Mouse (Mus musculus) CH12.LX (cell line): ENCODE data around the gene Smim26. TPM values are rescaled to one million over a fixed set of nuclear protein-coding genes. Genes with fewer than 3 reads are reported as not detected.
A peak's percentile ranks its signal among the peaks of the same experiment; 100 is the strongest.

ENCODE experiments used
- DNase-seq: peaks from one replicate; pipeline ENCODE4 v3.0.0-alpha.2; 2013; ENCODE audit errors: extremely low read depth
- H3K27ac ChIP-seq: 2 replicates; pipeline ENCODE4 v1.5.1; 2012; ENCODE audit warnings: low read depth, mild to moderate bottlenecking, control low read depth, moderate library complexity; ENCODE audit not compliant: insufficient read depth
- H3K27me3 ChIP-seq: replicated peaks from 2 replicates; pipeline ENCODE3; 2012; ENCODE audit warnings: inconsistent platforms
- H3K36me3 ChIP-seq, 2 experiments: replicated peaks in 1 of 2; 2 replicates each; pipeline versions ENCODE3 to v1.6.1; 2012; ENCODE audit warnings: inconsistent platforms in 1 of 2, low read length in 1 of 2, mild to moderate bottlenecking in 1 of 2, mixed read lengths in 1 of 2, moderate library complexity in 1 of 2; ENCODE audit not compliant: control insufficient read depth in 1 of 2, insufficient read depth in 1 of 2
- H3K4me1 ChIP-seq, 2 experiments: 2 replicates each; pipeline ENCODE4 v1.6.1; 2012; ENCODE audit warnings: inconsistent platforms in 1 of 2, moderate library complexity in 1 of 2; ENCODE audit not compliant: insufficient read depth in 2 of 2, control insufficient read depth in 1 of 2
- H3K4me2 ChIP-seq: 2 replicates; pipeline ENCODE4 v1.6.1; 2012; ENCODE audit warnings: low read depth, mild to moderate bottlenecking, control low read depth; ENCODE audit not compliant: poor library complexity, insufficient read depth, severe bottlenecking
- H3K4me3 ChIP-seq, 3 experiments: fragments of 150-350 bp in 1 of 3; sonication (generic) in 1 of 3; replicated peaks in 1 of 3; 2 replicates each; pipeline versions ENCODE3 to v1.5.1; 2011 to 2012; ENCODE audit warnings: low read depth in 2 of 3, low read length in 2 of 3, mild to moderate bottlenecking in 2 of 3, moderate library complexity in 2 of 3, control low read depth in 1 of 3, improper control_type of control experiment in 1 of 3, inconsistent platforms in 1 of 3, mixed read lengths in 1 of 3; ENCODE audit not compliant: poor library complexity in 1 of 3
- H3K79me2 ChIP-seq: replicated peaks from 2 replicates; pipeline ENCODE4 v1.6.1; 2012; ENCODE audit warnings: mild to moderate bottlenecking, moderate library complexity; ENCODE audit not compliant: control insufficient read depth, poor library complexity, insufficient read depth, severe bottlenecking; ENCODE audit errors: extremely low read depth
- H3K9ac ChIP-seq: 2 replicates; pipeline ENCODE4 v1.6.1; 2012; ENCODE audit warnings: low read depth, mild to moderate bottlenecking, control low read depth, moderate library complexity; ENCODE audit not compliant: insufficient read depth
- H3K9me3 ChIP-seq: replicated peaks from 2 replicates; pipeline ENCODE3; 2012; ENCODE audit warnings: low read length, inconsistent platforms, mixed read lengths
- BHLHE40 ChIP-seq: IDR thresholded peaks from 2 replicates; pipeline ENCODE4 v1.6.1; 2011; ENCODE audit warnings: mild to moderate bottlenecking, low read depth, low read length, improper control_type of control experiment
- CHD2 ChIP-seq: IDR thresholded peaks from 2 replicates; pipeline ENCODE4 v1.6.1; 2011; ENCODE audit warnings: low read length, improper control_type of control experiment
- CTCF ChIP-seq, 2 experiments: IDR thresholded peaks in 1 of 2; conservative IDR thresholded peaks in 1 of 2; 2 replicates each; pipeline ENCODE4 v1.5.1; 2011 to 2012; ENCODE audit warnings: low read depth in 2 of 2, low read length in 2 of 2, improper control_type of control experiment in 1 of 2, inconsistent platforms in 1 of 2, mild to moderate bottlenecking in 1 of 2, moderate library complexity in 1 of 2
- E2F4 ChIP-seq: IDR thresholded peaks from 2 replicates; pipeline ENCODE4 v1.6.1; 2011; ENCODE audit warnings: low read depth, low read length, improper control_type of control experiment; ENCODE audit not compliant: insufficient replicate concordance
- ELF1 ChIP-seq: IDR thresholded peaks from 2 replicates; pipeline ENCODE4 v1.6.1; 2014; ENCODE audit warnings: low read depth, mild to moderate bottlenecking, inconsistent platforms, low read length, improper control_type of control experiment
- GABPA ChIP-seq: IDR thresholded peaks from 2 replicates; pipeline ENCODE4 v1.6.1; 2012; ENCODE audit warnings: low read depth, low read length, improper control_type of control experiment, inconsistent platforms; ENCODE audit not compliant: insufficient replicate concordance
- HCFC1 ChIP-seq: IDR thresholded peaks from 2 replicates; pipeline ENCODE4 v1.6.1; 2012; ENCODE audit warnings: low read depth, mild to moderate bottlenecking, inconsistent platforms, low read length, improper control_type of control experiment
- IRF4 ChIP-seq: IDR thresholded peaks from 2 replicates; pipeline ENCODE4 v1.6.1; 2014; ENCODE audit warnings: low read depth, mild to moderate bottlenecking, inconsistent platforms, low read length, improper control_type of control experiment
- JUND ChIP-seq: conservative IDR thresholded peaks from 2 replicates; pipeline ENCODE4 v1.6.1; 2011; ENCODE audit warnings: low read depth, low read length, improper control_type of control experiment
- KAT2A ChIP-seq: IDR thresholded peaks from 2 replicates; pipeline ENCODE4 v1.6.1; 2012; ENCODE audit warnings: low read length, improper control_type of control experiment, inconsistent platforms; ENCODE audit not compliant: insufficient replicate concordance
- MAFK ChIP-seq: IDR thresholded peaks from 2 replicates; pipeline ENCODE4 v1.6.1; 2011; ENCODE audit warnings: low read length, improper control_type of control experiment; ENCODE audit not compliant: insufficient replicate concordance
- MAX ChIP-seq: IDR thresholded peaks from 2 replicates; pipeline ENCODE4 v1.6.1; 2011; ENCODE audit warnings: low read length, improper control_type of control experiment
- MAZ ChIP-seq: IDR thresholded peaks from 2 replicates; pipeline ENCODE4 v1.6.1; 2012; ENCODE audit warnings: low read depth, mild to moderate bottlenecking, inconsistent platforms, low read length, improper control_type of control experiment, moderate library complexity
- MEF2A ChIP-seq: IDR thresholded peaks from 2 replicates; pipeline ENCODE4 v1.6.1; 2014; ENCODE audit warnings: low read depth, mild to moderate bottlenecking, inconsistent platforms, low read length, improper control_type of control experiment, borderline replicate concordance
- MXI1 ChIP-seq: IDR thresholded peaks from 2 replicates; pipeline ENCODE4 v1.6.1; 2011; ENCODE audit warnings: mild to moderate bottlenecking, low read depth, low read length, improper control_type of control experiment
- MYC ChIP-seq: IDR thresholded peaks from 2 replicates; pipeline ENCODE4 v1.6.1; 2011; ENCODE audit warnings: low read depth, mild to moderate bottlenecking, improper control_type of control experiment, low read length
- NELFE ChIP-seq: IDR thresholded peaks from 2 replicates; pipeline ENCODE4 v1.6.1; 2011; ENCODE audit warnings: low read depth, low read length, improper control_type of control experiment
- NRF1 ChIP-seq: IDR thresholded peaks from 2 replicates; pipeline ENCODE4 v1.6.1; 2014; ENCODE audit warnings: low read depth, mild to moderate bottlenecking, inconsistent platforms, low read length, improper control_type of control experiment, moderate library complexity
- PAX5 ChIP-seq: IDR thresholded peaks from 2 replicates; pipeline ENCODE4 v1.6.1; 2012; ENCODE audit warnings: low read length, inconsistent platforms, mixed read lengths
- POLR2A ChIP-seq: IDR thresholded peaks from 2 replicates; pipeline ENCODE4 v1.6.1; 2011; ENCODE audit warnings: low read depth, mild to moderate bottlenecking, improper control_type of control experiment, low read length
- POLR2AphosphoS2 ChIP-seq: IDR thresholded peaks from 2 replicates; pipeline ENCODE4 v1.6.1; 2011; ENCODE audit warnings: low read depth, low read length, improper control_type of control experiment
- RAD21 ChIP-seq: IDR thresholded peaks from 2 replicates; pipeline ENCODE4 v1.6.1; 2011; ENCODE audit warnings: low read depth, mild to moderate bottlenecking, low read length, improper control_type of control experiment, moderate library complexity
- RCOR1 ChIP-seq: conservative IDR thresholded peaks from 2 replicates; pipeline ENCODE4 v1.6.1; 2012; ENCODE audit warnings: low read depth, mild to moderate bottlenecking, inconsistent platforms, low read length, improper control_type of control experiment
- SIN3A ChIP-seq: IDR thresholded peaks from 2 replicates; pipeline ENCODE4 v1.6.1; 2012; ENCODE audit warnings: low read length, improper control_type of control experiment, inconsistent platforms
- SMC3 ChIP-seq: IDR thresholded peaks from 2 replicates; pipeline ENCODE4 v1.6.1; 2011; ENCODE audit warnings: low read depth, low read length, improper control_type of control experiment
- TBP ChIP-seq: conservative IDR thresholded peaks from 2 replicates; pipeline ENCODE4 v1.6.1; 2011; ENCODE audit warnings: low read depth, low read length, improper control_type of control experiment
- TCF12 ChIP-seq: IDR thresholded peaks from 2 replicates; pipeline ENCODE4 v1.6.1; 2014; ENCODE audit warnings: low read depth, mild to moderate bottlenecking, inconsistent platforms, low read length, improper control_type of control experiment
- UBTF ChIP-seq: IDR thresholded peaks from 2 replicates; pipeline ENCODE4 v1.6.1; 2012; ENCODE audit warnings: low read depth, mild to moderate bottlenecking, inconsistent platforms, low read length, improper control_type of control experiment, moderate library complexity
- ZMIZ1 ChIP-seq: IDR thresholded peaks from 2 replicates; pipeline ENCODE4 v1.6.1; 2012; ENCODE audit warnings: low read depth, mild to moderate bottlenecking, inconsistent platforms, low read length, improper control_type of control experiment
- dilution Hi-C: fragments of 300-500 bp; cut with MboI; formaldehyde crosslinking; loops from 2 replicates; pipeline ENCODE4 v1.14.3; 2020; ENCODE audit warnings: low sequenced_read_pairs; ENCODE audit not compliant: extremely low pct_unique_long_range_greater_than_20kb, extremely low pct_ligation_motif_present
- in situ Hi-C: fragments of 300-500 bp; cut with MboI; formaldehyde crosslinking; loops from 3 replicates; pipeline ENCODE4 v1.14.3; 2019; ENCODE audit warnings: low sequenced_read_pairs, low pct_ligation_motif_present, low pct_unique_long_range_greater_than_20kb, mixed read lengths
- polyA plus RNA-seq: library from polyadenylated mRNA; unstranded; fragments of >175 nt; gene quantifications from 2 replicates; pipeline ENCODE4 v1.2.1, GENCODE M21; 2012; ENCODE audit warnings: low read depth; ENCODE audit not compliant: insufficient read length
- total RNA-seq, 2 experiments: library from RNA; depleted of rRNA; stranded (reverse); fragments of 300-350 nt in 1 of 2; fragments of >200 nt in 1 of 2; gene quantifications; 2 replicates each; pipeline ENCODE4 v1.2.3; 2012 to 2014

Smim26 gene
- total and polyA plus RNA-seq, 3 experiments = 34.7 to 59.7 (median 35.0) TPM

GRCm38 (mm10) chr2:144555820-144556552 lies 37.9 kb upstream of the Smim26 start, which contains the start of gene Sec23b:
TSS of gene Sec23b (plus strand) at chr2:144556229.
- Histone ChIP-seq H3K9me3 (no peaks in the 10 kb centered on the region), H3K27ac (peak within 1 kb of the TSS; percentile 75), H3K4me1 (peaks cover 8 to 28% of the 10 kb centered on the region in 2 experiments; a peak in 3 of 4 replicates), H3K36me3 (peaks cover 9 to 23% of the 10 kb centered on the region in 2 experiments), H3K79me2 (peaks cover 28% of the 10 kb centered on the region), H3K27me3 (no peaks in the 10 kb centered on the region), H3K4me3 (peak within 1 kb of the TSS; percentile 69 to 88 (median 75)), H3K9ac (peak within 1 kb of the TSS; percentile 53), H3K4me2 (peak within 1 kb of the TSS; percentile 100)
- in situ Hi-C loops (no loop called here), dilution Hi-C loops (no loop called here)
- DNase-seq = peak; percentile 96
- TF ChIP-seq NRF1 = peak; percentile 63
- peak; percentile 77 for TF ChIP-seq IRF4
- TF ChIP-seq TBP = no peak; the same call in 1 of the 2 replicates
- TF ChIP-seq TCF12 = peak; percentile 83
- TF ChIP-seq MYC = peak; percentile 67; the same call in 1 of the 2 replicates
- TF ChIP-seq CTCF (conservative IDR thresholded peaks at IDR 0.05 in 1 of 2, IDR thresholded peaks at IDR 0.05 in 1 of 2; ENCODE audit: low read depth in 2 of 2, low read length in 2 of 2) = no peak
- no peak for TF ChIP-seq RAD21
- TF ChIP-seq KAT2A = peak; percentile 82; the same call in 1 of the 2 replicates
- TF ChIP-seq UBTF = no peak; the same call in 1 of the 2 replicates
- no peak for TF ChIP-seq RCOR1
- TF ChIP-seq CHD2 = peak; percentile 80
- TF ChIP-seq MXI1 = peak; percentile 69
- no peak for TF ChIP-seq MAX
- peak; percentile 51; the same call in 1 of the 2 replicates for TF ChIP-seq ELF1
- TF ChIP-seq HCFC1 = peak; percentile 90
- TF ChIP-seq JUND = no peak; the same call in 1 of the 2 replicates
- TF ChIP-seq ZMIZ1 = peak; percentile 81; the same call in 1 of the 2 replicates
- 0 out of 2 replicates have a peak, but pooled peaks have one; percentile 14 for TF ChIP-seq BHLHE40
- TF ChIP-seq POLR2A = peak; percentile 86
- no peak; the same call in 1 of the 2 replicates for TF ChIP-seq MAFK
- TF ChIP-seq NELFE = peak; percentile 89
- no peak for TF ChIP-seq MEF2A
- TF ChIP-seq MAZ = no peak
- no peak for TF ChIP-seq SMC3
- no peak for TF ChIP-seq PAX5
- peak; percentile 76; the same call in 1 of the 2 replicates for TF ChIP-seq E2F4
- no peak for TF ChIP-seq POLR2AphosphoS2
- TF ChIP-seq SIN3A = peak; percentile 80
- TF ChIP-seq GABPA = no peak; the same call in 1 of the 2 replicates
